Mouse (Mus musculus): ENCODE data around the gene Tmed2. TPM values are rescaled to one million over a fixed set of nuclear protein-coding genes. Genes with fewer than 3 reads are reported as not detected.

The Tmed2 gene
- polyA plus RNA-seq, 1 experiment from 2014 or later = 335 TPM

GRCm38 (mm10) chr5:124529191-124529651 lies 11.3 kb upstream of the Tmed2 start:
- Histone ChIP-seq H3K4me1 (replicated peaks) (peaks cover 37% of the 10 kb centered on the region), H3K9ac (peak overlapping the region; percentile 23), H3K4me2 (peak overlapping the region; percentile 67), H3K4me3 (peak overlapping the region; percentile 70), H3K27me3 (no peaks in the 10 kb centered on the region), H3K27ac (replicated peaks) (peak overlapping the region; percentile 40; the same call in 1 of the 2 replicates), H3K9me3 (no peaks in the 10 kb centered on the region), H3K36me3 (no peaks in the 10 kb centered on the region)
- no peak for ATAC-seq (ENCODE audit: low FRiP score, low read depth)
- 33% methylated on average over 8 of the region's 8 CpGs for WGBS

- no peak overlapping the region for H3K9ac ChIP-seq
- H3K27me3 ChIP-seq = no peaks in the 10 kb centered on the region
- peak overlapping the region; percentile 67 for H3K4me2 ChIP-seq
- no peaks in the 10 kb centered on the region for H3K9me3 ChIP-seq
- peak overlapping the region; percentile 40; the same call in 1 of the 2 replicates for H3K27ac ChIP-seq (replicated peaks)
- no peaks in the 10 kb centered on the region for H3K36me3 ChIP-seq
- peak overlapping the region; percentile 70 for H3K4me3 ChIP-seq
- no peak for ATAC-seq (ENCODE audit: low FRiP score, low read depth)
- 64% methylated on average over 8 of the region's 8 CpGs for WGBS
- peaks cover 37% of the 10 kb centered on the region for H3K4me1 ChIP-seq (replicated peaks)
Observed at GRCm38 (mm10) chr5:124529697-124530096, 10.8 kb upstream of the Tmed2 start.

DNA sequence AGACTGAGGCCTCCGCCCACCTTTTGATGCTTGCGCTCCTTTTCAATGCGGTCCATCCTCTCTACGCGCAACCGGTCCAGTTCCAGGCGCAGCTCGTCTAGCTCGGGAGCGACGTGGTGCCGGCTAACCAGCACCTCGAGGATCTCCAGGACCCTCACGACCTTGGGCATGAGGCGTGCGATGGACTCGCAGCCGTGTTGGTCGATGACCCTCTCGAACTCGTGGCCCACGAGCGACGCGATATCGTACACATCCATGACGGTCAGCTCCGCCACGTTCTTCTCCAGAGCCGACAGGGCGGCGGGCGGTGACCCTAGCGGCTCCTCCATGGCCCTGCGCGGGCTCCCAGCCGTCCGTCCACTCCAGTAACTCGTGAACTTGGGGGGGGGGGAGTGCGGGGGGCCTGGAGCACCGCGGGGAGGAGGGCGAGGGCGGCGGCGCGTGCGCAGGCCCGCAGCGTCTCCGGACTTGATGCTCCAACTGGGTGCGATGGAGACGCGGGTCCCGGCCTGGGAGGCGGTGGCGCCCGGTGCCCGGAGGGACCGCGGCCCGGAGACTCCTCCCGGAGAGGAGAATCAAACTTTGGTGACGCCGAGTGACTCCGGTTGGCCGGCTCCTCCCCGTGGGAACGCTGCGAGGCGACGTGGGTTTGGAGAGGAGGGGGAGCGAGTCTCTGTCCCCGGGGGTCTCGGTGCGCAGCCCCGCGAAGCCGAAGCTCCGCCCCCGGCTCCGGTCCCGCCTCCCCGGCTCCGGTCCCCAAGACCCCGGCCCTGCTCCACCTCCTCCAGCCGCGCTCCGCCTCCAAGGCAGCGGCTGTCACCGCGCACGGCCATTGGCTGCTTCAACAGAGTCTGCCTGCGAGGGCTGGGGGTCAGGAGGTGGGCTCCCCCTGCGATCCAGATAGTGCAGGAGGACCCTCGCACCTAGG lies 9.6 kb upstream of the Tmed2 start, which contains the start of gene Rilpl1:
TSS of gene Rilpl1 (minus strand) at position 737 of the 928 bp plus-strand sequence.
- under 1% methylated on average over 77 of the region's 96 CpGs for WGBS
- H3K4me3 ChIP-seq = peak within 1 kb of the TSS; percentile 70
- ATAC-seq (ENCODE audit: low FRiP score, low read depth) = peak; percentile 92

DNA sequence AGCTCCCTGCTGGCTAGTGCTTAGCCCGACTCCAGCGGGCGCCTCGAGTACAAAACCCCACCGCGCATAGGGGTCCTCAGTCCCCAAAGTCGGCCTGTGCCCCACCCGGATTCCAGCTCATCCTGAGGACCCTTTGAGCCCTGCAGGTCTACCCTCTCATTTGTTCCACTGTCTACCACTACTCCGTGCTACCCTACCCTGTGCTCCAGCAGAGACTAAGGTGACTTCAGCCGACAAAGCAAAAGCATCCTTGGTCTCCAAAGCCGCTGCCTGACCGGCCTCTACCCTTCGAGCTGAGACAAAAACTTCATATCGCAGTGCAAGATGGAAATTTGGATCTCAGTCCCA lies 8.9 kb upstream of the Tmed2 start:
- Histone ChIP-seq H3K27me3 (no peaks in the 10 kb centered on the region), H3K36me3 (no peaks in the 10 kb centered on the region), H3K4me2 (peak overlapping the region; percentile 67), H3K9ac (peak overlapping the region; percentile 62), H3K4me3 (peak overlapping the region; percentile 70), H3K27ac (replicated peaks) (peak overlapping the region; percentile 80), H3K9me3 (no peaks in the 10 kb centered on the region), H3K4me1 (replicated peaks) (peaks cover 37% of the 10 kb centered on the region)
- no peak for ATAC-seq (ENCODE audit: low FRiP score, low read depth)
- 11% methylated on average over 14 of the region's 14 CpGs for WGBS

More for the DNA sequence above, 9.6 kb upstream of the Tmed2 start, which contains the start of gene Rilpl1:
- no peaks in the 10 kb centered on the region for H3K36me3 ChIP-seq
- peak within 1 kb of the TSS; percentile 80 for H3K27ac ChIP-seq (replicated peaks)
- H3K9ac ChIP-seq = peak within 1 kb of the TSS; percentile 62
- H3K4me1 ChIP-seq (replicated peaks) = peaks cover 37% of the 10 kb centered on the region
- peak within 1 kb of the TSS; percentile 67 for H3K4me2 ChIP-seq
- no peaks in the 10 kb centered on the region for H3K9me3 ChIP-seq
- no peaks in the 10 kb centered on the region for H3K27me3 ChIP-seq

GRCm38 (mm10) chr5:124532451-124532850 lies 8.0 kb upstream of the Tmed2 start:
- Histone ChIP-seq H3K27ac (replicated peaks) (no peak overlapping the region), H3K9ac (no peak overlapping the region)
- no peak for ATAC-seq (ENCODE audit: low FRiP score, low read depth)

DNA sequence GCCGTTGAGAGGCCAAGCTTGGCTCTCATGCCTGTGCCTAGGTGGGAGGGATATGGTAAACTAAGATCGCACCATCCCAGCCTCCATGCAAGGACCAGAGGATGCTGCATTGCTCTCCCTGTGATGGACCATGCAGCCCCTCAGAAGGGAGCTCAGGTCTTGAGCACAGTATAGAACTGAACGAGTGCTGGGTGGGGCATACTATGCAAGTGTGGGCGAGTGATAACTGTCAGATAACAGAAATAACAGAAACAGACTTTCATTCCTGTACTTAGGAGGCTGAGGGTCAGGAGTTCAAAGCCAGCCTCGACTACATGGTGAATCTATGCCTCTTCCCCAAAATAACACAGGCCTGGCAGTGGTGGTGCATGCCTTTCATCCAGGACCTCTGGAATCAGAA lies 5.5 kb upstream of the Tmed2 start:
- Histone ChIP-seq H3K36me3 (no peaks in the 10 kb centered on the region), H3K4me1 (replicated peaks) (peaks cover 17% of the 10 kb centered on the region), H3K27ac (replicated peaks) (no peak overlapping the region), H3K9ac (no peak overlapping the region), H3K4me2 (no peak overlapping the region), H3K4me3 (no peak overlapping the region), H3K9me3 (no peaks in the 10 kb centered on the region), H3K27me3 (no peaks in the 10 kb centered on the region)
- WGBS = 75% methylated on average over 5 of the region's 5 CpGs
- no peak for ATAC-seq (ENCODE audit: low FRiP score, low read depth)

More at GRCm38 (mm10) chr5:124532451-124532850, 8.0 kb upstream of the Tmed2 start:
- Histone ChIP-seq H3K4me3 (no peak overlapping the region), H3K4me1 (replicated peaks) (peaks cover 37% of the 10 kb centered on the region), H3K9me3 (no peaks in the 10 kb centered on the region), H3K27me3 (no peaks in the 10 kb centered on the region), H3K4me2 (no peak overlapping the region), H3K36me3 (no peaks in the 10 kb centered on the region)
- 34% methylated on average over 7 of the region's 7 CpGs for WGBS

DNA sequence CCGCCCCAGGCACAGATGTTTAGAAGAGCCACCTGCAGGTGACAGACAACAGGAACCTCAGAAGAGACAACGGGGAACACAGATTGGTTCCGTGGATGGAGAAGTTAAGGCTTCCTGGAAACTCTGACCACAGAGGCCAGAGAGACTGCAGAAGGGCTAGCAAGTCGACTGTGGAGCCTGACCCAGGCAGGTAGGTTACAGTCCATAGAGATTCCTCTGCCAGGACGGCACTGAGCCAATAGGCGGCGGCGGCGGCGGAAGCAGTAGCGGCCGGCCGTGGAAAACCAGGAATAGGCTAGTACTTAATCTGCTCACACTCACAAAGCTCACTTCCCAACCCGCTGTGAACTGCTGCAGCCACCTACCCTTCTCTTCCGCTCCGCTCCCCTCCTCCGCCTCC lies 3.7 kb upstream of the Tmed2 start:
- 12% methylated on average over 15 of the region's 17 CpGs for WGBS
- Histone ChIP-seq H3K9me3 (no peaks in the 10 kb centered on the region), H3K4me2 (peak overlapping the region; percentile 39), H3K36me3 (no peaks in the 10 kb centered on the region), H3K27ac (replicated peaks) (no peak overlapping the region), H3K9ac (no peak overlapping the region; the same call in 1 of the 2 replicates), H3K27me3 (no peaks in the 10 kb centered on the region), H3K4me1 (replicated peaks) (peaks cover 13% of the 10 kb centered on the region), H3K4me3 (0 out of 2 replicates have a peak overlapping the region, but pooled peaks have one; percentile 0)
- no peak for ATAC-seq (ENCODE audit: low FRiP score, low read depth)

GRCm38 (mm10) chr5:124538813-124539792 lies 1.4 kb upstream of the Tmed2 start:
- Histone ChIP-seq H3K4me3 (no peak overlapping the region), H3K4me2 (no peak overlapping the region), H3K9me3 (no peaks in the 10 kb centered on the region), H3K27me3 (no peaks in the 10 kb centered on the region), H3K9ac (no peak overlapping the region), H3K27ac (replicated peaks) (no peak overlapping the region), H3K36me3 (peaks cover 6% of the 10 kb centered on the region; the same call in 1 of the 2 replicates), H3K4me1 (replicated peaks) (peaks cover 16% of the 10 kb centered on the region)
- 80% methylated on average over 16 of the region's 16 CpGs for WGBS
- no peak for ATAC-seq (ENCODE audit: low FRiP score, low read depth)

DNA sequence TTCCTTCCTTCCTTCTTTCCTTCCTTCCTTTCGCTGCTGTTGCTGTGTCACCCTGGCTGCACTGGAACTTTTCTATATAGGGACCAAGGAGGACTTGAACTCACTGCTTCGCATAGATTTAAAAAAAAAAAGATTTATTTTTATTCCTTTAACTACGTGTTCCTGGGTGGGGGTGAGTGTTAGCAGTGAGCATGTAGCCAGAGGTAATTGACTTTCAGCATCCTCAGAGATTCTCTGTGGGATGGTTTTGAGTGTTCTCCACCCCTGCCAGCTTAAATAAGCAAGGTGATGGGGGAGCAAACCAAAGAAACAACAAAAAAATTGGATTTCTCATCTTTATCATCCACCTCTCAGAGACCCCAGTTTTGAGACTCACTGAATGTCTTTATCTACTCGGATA lies 590 bp upstream of the Tmed2 start:
- H3K27ac ChIP-seq (replicated peaks) = peak overlapping the region; percentile 78
- H3K4me2 ChIP-seq = peak overlapping the region; percentile 47
- H3K36me3 ChIP-seq = peaks cover 12% of the 10 kb centered on the region; the same call in 1 of the 2 replicates
- H3K4me3 ChIP-seq = peak overlapping the region; percentile 97
- ATAC-seq (ENCODE audit: low FRiP score, low read depth) = no peak
- H3K9me3 ChIP-seq = no peaks in the 10 kb centered on the region
- 78% methylated on average over 4 of the region's 4 CpGs for WGBS
- no peaks in the 10 kb centered on the region for H3K27me3 ChIP-seq
- H3K9ac ChIP-seq = 0 out of 2 replicates have a peak overlapping the region, but pooled peaks have one; percentile 33
- peaks cover 16% of the 10 kb centered on the region for H3K4me1 ChIP-seq (replicated peaks)

DNA sequence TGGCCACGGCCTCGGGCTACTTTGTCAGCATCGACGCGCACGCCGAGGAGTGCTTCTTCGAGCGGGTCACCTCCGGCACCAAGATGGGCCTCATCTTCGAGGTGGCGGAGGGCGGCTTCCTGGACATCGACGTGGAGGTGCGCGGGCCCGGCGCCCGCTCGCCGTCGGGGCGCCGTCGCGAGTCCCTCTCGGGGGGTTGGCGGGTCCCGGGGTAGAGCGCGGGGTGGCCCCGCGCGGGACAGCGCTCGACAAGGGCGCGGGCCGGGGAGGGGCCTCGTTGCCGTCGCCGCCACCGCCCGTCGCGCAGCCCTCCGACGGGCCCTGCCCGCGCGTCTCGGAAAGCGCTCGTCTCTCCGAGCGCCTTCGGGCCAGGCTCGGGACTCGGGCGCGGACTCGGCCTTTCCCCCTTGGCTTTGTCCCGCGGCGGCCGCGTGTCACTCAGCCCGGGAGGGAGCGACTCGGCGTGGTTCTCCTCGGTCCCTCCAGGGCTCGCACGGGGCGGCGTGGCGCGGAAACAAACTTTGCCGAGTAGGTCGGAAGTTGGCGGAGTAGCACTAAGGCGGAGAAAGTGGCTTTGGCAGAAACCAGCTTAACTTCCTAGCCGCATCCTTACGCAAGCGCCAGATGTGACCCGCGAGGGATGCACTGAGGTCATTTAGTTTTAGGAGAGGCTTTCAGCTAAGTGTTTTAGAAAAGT lies 558 bp downstream of the Tmed2 start:
- Histone ChIP-seq H3K4me1 (replicated peaks) (peaks cover 16% of the 10 kb centered on the region), H3K4me2 (peak overlapping the region; percentile 92), H3K9me3 (no peaks in the 10 kb centered on the region), H3K27me3 (no peaks in the 10 kb centered on the region), H3K27ac (replicated peaks) (peak overlapping the region; percentile 78), H3K36me3 (peaks cover 22% of the 10 kb centered on the region), H3K4me3 (peak overlapping the region; percentile 97), H3K9ac (peak overlapping the region; percentile 77)
- ATAC-seq (ENCODE audit: low FRiP score, low read depth) = peak; percentile 77
- WGBS = under 1% methylated on average over 78 of the region's 89 CpGs

GRCm38 (mm10) chr5:124541602-124541973 lies 1.1 kb downstream of the Tmed2 start:
- Histone ChIP-seq H3K4me3 (peak overlapping the region; percentile 97), H3K9ac (peak overlapping the region; percentile 77), H3K9me3 (no peaks in the 10 kb centered on the region), H3K27me3 (no peaks in the 10 kb centered on the region), H3K4me1 (replicated peaks) (peaks cover 16% of the 10 kb centered on the region), H3K36me3 (peaks cover 27% of the 10 kb centered on the region), H3K4me2 (peak overlapping the region; percentile 92), H3K27ac (replicated peaks) (peak overlapping the region; percentile 78)
- WGBS = 14% methylated on average over 8 of the region's 8 CpGs
- no peak for ATAC-seq (ENCODE audit: low FRiP score, low read depth)
